Mouse (Mus musculus) heart, adult 2 months (tissue): ENCODE results near the gene Dcps.

Source experiments
- CTCF ChIP-seq: fragments of 200-600 bp; IDR thresholded peaks from 2 replicates; pipeline ENCODE4 v1.8.1; 2022; ENCODE audit warnings: antibody characterized with exemption, mild to moderate bottlenecking, moderate library complexity
- EP300 ChIP-seq: fragments of 200-500 bp; IDR thresholded peaks from 2 replicates; pipeline ENCODE4 v1.6.1; 2011; ENCODE audit warnings: low read depth, low read length, control low read depth; ENCODE audit not compliant: insufficient read depth
- POLR2A ChIP-seq: fragments of 200-500 bp; IDR thresholded peaks from 2 replicates; pipeline ENCODE4 v1.6.1; 2011; ENCODE audit warnings: mild to moderate bottlenecking, low read depth, low read length, control low read depth; ENCODE audit not compliant: insufficient read depth

GRCm38 (mm10) chr9:35105438-35105837, 70.4 kb downstream of the Dcps start:
- TF ChIP-seq CTCF: no peak
- TF ChIP-seq POLR2A: no peak
- TF ChIP-seq EP300: no peak
